Mouse (Mus musculus) gastrocnemius, adult 8-10 months (tissue): ENCODE measurements around the gene Scn11a. TPM values are rescaled to one million over a fixed set of nuclear protein-coding genes. Genes with fewer than 3 reads are reported as not detected.

Experiments
- DNase-seq, 2 experiments: peaks; one replicate each; pipeline ENCODE4 v3.0.0; 2022; ENCODE audit warnings: low spot score in 2 of 2
- total RNA-seq, 4 experiments: library from RNA; stranded (reverse); gene quantifications; 2 replicates each; pipeline ENCODE4 v1.2.4; 2022

Scn11a gene
- total RNA-seq, 4 experiments from 2014 or later, result 0.05 TPM; not detected in 2

DNA sequence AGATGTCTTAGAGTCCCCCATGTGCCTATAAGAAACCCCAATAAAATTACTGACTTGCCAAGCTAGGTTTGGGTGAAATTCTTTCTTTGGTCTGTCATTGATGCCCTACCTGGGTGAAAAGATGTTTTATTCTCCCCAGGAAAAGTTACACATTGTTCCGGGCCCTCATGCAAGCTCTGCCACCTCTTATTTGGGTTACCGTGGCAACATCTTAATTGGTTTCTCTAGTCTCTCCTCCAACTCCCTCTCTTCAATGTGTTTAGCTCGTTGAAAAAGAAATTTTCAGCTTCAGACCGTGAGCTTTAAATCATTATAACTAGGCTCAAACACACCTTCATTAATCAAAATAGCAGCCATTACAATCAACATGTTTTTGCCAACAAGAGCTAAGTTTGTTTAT, 28.5 kb downstream of the Scn11a start:
- no peak for DNase-seq

DNA sequence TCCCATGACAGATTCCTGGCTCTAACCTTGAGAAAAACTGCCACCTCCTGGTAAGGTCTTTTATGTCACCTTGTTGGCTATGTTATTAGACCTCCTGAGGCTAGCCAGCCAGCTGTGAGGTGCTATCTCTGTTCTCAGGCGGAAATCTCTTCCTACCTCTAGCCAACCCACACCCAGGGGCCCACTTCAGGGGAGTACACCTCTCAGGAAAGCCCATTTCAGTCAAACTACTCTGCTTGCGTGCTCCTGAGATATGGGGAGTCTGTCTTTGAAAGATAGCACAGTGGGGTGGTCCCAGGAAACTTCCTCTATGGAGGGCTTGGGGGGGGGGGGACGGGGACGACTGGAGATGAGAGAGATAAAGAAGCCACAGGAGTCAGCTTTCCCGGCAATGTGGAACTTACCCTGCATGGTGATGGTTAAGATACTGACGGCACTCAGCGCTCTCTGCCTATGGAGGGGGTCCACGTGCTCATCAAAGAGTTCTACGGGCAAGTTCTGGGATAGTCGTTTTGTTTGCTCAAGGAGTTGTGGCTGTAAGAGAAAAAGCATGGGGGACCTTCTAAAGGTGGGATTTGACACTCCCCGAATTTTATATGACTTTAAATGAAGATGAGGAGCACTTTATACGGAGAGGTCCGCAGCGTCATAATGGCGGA, 29.9 kb downstream of the Scn11a start:
- no peak for DNase-seq

DNA sequence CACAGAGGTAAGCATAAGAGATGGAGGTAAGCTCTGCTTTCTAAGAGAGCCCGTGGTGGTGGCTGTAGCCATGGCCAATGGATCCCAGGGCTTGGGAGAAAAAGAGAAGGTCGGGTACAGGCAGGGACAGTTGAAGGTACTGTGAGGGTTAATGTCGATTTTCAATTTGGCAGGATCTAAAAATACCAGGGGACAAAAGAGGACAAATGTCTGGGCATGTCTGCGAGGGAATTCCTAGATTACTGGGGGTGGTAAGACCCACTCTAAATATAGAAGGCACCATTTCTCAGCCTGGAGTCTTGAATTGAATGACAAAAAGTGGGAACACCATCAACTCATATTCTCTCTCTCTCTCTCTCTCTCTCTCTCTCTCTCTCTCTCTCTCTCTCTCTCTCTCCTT, 30.8 kb downstream of the Scn11a start:
- DNase-seq, result no peak

DNA sequence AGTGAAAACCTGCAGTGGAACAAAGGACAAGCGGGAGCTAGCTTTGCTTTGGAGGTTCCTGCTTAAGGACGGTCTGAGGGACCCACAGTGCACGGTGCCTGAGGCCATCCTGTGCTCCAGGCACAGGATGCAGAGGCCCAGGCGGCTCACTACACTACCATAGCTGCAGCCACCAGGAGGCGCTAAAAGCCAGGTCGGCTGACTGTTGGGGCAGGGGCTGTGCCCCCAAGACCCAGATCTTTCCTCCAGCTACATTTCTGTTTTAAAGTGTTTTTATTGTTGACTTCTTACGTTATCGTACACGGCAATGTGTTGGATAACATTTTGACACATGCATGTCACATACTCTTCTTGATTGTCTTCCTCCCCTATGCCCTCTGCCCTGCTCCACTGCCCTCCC, 32.8 kb downstream of the Scn11a start:
- DNase-seq, result no peak

DNA sequence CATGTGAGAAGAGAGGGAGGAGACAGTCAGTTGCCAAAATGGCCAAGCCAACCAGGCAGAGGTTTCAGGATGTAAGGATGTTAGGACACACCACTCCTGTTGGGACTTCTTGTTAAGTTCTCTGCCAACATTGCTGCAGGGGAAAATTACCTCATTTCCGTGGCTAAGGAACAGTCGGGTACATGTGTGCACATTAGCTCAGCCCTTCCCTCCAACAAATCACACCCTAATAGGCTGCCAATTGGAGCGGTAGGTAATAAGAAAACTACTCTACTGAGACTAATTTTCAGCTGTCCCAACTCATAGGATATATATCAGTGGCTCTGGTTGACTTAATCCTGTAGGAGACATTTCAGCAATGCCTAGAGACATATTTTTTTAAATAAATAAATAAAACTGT, 44.4 kb downstream of the Scn11a start:
- no peak for DNase-seq

DNA sequence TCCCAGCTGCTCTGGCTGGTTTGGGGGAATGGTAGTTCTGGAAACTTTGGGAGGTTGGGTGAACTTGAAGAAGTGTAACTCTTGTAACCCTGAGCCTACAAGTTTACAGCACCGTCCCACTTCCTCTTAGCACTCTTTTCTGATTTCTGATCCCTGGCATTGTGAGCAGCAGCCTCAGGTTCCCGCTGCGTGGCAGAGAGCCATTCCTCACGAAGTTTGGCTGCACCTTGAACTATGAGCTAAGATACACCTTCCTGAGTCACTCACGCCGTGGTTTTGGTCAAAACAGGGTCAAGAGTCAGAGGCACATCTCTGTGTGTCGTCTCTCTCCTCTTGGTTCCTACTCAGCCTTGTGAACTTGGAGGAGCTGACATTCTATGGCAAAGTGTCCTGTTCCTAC, 48.6 kb downstream of the Scn11a start:
- DNase-seq, result no peak

DNA sequence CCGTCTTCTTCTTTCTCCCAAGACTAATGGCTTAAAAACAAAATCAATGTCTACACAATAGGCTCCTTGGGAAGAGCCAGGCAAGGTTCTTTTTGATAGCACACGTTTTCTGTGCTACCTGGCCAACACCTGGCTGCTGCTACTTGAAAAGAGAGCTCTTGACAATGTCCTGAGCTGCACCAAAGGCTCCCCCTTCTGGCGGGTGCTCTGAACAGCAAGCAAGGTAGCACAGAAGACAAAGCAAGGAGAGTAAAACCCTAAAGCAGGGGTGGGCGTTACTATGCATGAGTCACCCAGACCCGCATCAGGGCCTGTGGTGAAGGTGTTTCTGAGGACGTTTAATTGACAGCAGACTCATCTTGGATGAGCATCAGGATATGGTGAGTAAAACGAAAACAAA, 56.7 kb downstream of the Scn11a start:
- no peak for DNase-seq

DNA sequence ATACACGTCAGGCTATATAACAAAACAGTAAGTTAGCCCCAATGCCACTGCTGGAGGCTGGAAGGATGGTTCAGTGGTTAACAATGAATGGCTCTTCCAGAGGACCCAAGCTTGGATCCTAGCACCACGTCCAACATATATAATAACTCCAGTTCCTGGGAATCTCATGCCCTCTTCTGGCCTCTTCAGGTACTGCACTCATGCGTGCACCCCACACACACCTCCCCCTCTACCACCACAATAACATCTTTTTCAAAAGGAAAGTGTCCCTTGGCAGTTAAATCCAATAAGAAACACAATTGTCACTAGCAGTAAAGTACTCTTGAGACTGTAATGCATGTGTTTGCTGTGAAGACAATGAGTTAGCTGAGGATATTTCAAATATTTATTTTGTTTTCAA, 65.0 kb downstream of the Scn11a start:
- DNase-seq, result no peak

DNA sequence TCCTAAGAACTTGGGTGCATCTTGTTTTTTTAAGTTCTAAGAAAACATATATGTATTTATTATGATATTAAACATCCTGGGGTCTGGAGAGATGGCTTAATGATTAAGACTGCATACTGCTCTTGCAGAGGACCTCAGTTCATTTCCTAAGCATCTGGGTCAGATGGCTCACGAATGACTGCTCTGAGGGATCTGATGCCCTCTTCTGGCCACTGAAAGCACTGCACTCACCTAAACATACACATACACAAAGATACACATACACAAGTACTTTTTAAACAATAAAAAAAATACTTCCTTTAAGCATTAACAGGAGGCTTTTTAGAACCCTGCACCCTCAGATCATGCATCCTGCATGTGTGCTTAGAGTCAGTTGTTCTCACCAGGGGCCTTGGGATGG, 65.8 kb downstream of the Scn11a start:
- no peak for DNase-seq

DNA sequence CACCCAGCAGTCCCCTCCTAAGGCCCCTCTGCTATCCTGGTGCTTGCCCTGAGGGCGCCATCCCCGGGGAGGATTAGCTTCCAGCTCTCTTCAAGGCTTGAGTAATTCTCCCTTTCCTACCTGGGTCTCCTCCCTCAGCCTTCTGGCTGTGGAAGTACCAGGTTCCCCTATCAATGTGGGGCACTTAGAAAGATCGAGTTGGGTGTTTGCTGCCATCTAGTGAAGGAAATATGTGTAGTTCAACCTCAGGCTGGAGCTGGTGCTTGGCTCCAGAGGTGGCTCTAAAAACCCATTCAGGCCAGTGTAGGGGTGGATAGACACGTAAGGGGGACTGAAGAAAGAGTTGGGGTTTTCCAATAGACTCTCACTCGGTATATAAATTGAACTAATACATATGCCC, 73.7 kb downstream of the Scn11a start:
- no peak for DNase-seq

DNA sequence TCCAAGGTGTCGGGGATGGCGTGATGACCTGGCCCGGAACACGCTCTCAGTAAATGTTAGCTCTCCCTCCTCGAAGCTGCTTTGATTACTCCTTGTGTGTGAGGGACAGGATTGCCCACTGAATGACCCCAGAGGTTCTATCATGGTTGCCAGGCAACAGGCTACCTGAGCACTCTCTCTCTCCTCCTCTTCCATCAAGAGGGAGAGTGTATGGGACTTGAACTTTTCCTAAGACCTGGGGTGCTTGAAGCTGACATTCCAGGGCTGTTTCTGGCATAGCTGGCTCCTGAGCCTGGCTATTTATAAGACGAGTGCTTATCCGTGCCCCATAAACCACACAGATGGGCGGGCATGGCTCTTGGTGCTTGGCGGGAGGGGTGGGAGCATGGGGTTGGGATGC, 76.1 kb downstream of the Scn11a start:
- DNase-seq, result no peak

DNA sequence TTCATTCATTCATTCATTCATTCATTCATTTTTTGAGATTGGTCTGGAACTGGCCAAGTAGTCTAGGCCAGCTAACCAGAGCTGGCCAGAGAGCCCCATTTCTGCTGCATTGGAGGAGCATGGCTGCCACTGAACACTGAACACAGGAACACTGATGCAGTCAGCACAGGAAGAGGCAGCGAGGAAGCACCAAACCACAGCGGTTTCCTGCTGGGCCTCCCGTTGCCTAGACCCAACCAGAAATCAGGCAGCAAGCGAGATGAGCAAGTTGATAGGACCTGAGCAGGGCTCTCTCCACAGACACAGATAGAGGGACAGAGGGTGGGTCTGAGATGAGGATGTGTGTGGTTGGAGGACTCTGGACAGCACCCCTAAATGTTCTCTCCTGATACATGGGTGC, 81.4 kb downstream of the Scn11a start:
- DNase-seq, result no peak

DNA sequence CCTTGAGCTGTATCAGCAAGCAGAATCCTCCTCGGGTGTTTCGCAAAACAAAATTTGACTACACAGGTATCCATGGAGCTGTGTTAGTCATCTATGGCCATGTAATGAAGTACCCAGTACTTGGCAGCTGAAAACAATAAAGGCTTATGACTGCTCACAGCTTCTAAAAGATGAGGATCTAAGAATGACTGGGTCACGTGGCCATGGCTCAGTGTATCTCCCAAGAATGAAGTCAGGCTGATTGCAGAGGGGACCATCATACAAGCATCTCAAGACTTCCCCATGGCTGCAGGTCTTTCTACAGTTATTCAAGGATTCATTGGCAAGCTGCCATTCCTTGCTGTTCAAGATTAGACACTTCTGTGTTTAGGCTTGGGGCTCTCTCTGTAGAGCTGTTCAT, 81.9 kb downstream of the Scn11a start:
- no peak for DNase-seq

DNA sequence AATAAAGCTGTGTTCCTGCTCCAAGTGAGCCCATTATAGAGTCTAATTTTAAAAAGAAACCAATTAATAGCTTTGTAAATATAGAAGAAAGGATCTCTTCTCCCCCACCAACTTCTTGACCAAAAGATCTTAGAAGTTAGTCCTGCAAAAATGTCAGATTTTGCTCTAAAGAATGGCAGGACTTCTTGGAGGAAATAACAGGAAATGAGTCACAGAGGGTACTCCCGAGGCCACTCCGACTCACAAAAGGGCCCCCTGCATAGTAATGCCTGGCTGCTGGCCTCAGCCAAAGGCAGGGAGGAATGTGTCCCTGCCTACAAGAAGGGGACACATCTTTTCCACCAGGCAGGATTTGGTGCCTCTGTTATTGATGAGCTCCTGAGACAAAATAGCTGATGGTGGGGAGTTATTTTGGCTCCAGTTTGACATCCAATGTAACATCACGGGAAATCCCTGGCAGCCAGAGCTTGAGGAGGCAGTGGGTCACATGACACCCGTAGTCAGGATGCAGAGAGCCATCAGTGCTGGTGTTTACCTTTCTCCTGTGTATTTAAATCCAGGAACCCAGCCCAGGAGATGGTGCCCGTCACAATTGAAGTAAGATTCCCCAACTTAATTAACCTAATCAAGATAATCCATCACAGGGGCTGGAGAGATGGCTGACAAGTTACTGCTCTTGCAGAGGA, 84.0 kb downstream of the Scn11a start:
- DNase-seq, result no peak

DNA sequence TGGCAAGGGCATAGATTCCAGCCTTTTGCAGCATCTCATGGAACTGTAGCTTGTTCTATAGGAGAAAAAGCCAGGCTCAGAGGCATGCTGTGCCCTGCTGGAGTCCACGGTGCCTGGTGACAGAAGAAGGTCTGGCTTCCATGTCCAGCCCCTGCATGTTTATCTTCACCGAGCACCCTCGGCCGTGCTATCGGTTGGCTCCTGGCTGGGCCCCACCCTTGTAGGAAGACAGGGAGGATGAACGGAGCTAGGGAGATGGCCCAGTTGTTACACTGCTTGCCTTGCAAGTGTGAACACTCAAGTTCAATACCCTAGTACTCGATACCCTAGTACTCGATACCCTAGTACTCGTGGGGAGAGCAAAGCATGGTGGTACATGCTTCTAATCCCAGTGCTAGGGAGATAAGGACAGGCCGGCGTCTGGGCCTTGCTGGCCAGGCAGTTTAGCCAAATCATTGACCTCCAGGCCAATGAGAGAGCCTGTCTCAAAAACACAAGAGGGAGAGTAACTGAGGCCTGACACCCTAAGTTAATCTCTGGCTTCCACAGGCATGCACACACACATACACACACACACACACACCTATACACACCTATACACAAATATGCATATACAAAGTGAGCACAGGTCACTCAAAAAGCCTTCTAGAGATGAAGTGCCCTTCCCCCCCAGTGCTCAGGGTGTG, 96.7 kb downstream of the Scn11a start:
- DNase-seq, result no peak

DNA sequence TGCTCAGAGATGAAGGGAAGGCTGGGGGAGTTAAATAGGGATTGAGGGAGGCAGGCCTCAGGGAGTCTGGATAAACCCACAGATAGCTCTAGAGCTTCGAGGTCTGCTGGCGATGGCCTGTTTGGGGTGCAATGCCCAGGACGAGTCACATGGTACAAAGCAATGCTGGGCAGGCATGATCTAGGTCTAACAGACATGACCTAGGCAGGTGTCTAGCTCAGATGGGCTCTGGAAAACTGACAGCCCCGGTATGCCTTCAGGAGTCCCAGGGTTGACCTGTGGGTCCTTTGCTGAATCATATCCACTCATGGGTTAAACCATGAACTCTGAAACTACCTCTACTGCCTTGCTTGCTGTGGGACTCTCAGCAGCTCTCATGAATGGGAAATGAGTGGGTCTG, 98.3 kb downstream of the Scn11a start:
- no peak for DNase-seq

DNA sequence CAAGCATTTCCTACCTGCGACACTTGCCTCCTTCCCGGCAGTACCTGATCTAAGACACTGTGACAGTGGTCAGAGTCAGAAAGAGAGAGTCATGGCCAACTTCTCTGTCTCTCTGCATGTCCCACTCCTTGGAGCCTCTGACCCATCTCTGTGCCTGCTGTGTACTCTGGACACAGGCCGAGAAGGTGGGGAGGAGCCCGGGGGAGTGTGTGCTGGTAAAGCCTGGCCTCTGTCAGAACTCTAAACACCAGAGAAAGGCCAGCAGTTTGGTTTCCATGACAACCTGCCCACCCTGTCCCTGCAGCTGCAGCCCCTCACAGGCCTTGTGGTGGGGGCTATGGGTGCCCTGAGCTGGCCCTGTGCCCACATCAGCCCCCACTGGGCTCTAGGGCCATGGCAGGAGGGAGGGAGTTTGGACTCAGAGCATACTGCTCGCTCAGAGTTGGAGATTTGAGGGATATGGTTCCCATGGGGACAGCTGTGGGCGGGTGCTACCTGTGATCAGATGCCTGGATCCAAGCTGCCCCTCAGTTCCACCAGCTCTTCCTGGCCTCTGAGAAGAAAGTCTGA, 99.9 kb downstream of the Scn11a start:
- DNase-seq, result no peak

DNA sequence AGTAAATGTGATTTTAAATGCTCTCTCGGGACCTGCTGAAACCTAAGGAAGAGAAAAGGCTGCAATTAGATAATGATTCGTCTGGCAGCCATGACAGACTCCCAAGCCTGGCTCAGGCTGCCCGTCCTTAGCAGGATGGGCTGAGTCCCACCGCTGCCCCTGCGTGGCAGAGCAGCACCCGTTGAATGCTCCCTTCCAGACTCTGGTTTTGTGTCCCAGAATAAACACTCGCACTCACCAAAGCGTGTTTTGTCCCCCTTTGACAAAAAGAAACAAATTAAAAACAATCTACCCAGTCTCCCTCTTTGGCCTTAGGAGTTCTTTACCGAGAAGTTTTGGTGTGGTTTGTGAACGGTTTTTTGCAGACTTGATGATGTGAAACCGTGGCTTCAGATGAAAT, 106.0 kb downstream of the Scn11a start, which contains the start of gene Scn10a:
TSS of gene Scn10a (minus strand) at position 101 of the 400 bp plus-strand sequence.
- DNase-seq, result no peak

DNA sequence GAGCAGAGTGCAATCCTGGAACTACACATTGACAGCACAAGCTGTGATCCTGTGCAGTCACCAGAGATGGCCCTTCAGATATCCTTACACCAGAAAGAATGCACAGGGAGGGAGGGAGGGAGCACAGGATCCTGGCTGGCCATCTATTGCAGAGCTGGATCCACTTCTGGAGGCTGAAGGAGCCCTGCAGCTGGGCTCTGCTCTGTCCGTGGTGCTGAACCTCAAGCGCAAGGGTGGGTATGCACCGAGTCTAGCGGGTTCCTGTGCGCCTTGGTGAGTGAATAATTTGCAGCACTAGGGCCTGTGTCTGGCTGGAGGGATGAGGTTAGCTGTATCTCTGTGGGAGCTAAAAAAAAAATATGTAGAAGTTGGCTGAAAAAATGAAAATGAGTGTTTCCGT, 118.6 kb downstream of the Scn11a start:
- no peak for DNase-seq
